Mouse (Mus musculus) embryonic stem cell, embryonic (primary cell): Measurements from ENCODE around the gene Hmces.

ENCODE experiments used
- CTCF ChIA-PET, 4 experiments: fragments of 300-600 bp in 2 of 4; fragments of 350-600 bp in 2 of 4; sonication (Branson Sonifier 250); formaldehyde crosslinking; loops; one replicate each; lab custom pipeline; 2022; ENCODE audit warnings: inconsistent platforms in 2 of 4; lab: Charles Lee
- POLR2A ChIA-PET, 4 experiments: fragments of 300-600 bp in 2 of 4; fragments of 350-600 bp in 2 of 4; sonication (Branson Sonifier 250); formaldehyde crosslinking; loops; one replicate each; lab custom pipeline; 2022; ENCODE audit warnings: antibody characterized with exemption in 4 of 4, inconsistent platforms in 1 of 4; lab: Charles Lee

The Hmces gene

GRCm38 (mm10) chr6:87887594-87888233 lies 26.0 kb upstream of the Hmces start, which contains the start of gene Copg1:
TSS of gene Copg1 (plus strand) at chr6:87887814.
- ChIA-PET POLR2A (interaction anchor here (0.6 to 2.1 kb wide), 38 partner anchors 9 to 197 kb away, joined by 3 to 11 read pairs (median 4); partner anchors contain the start of genes Rab7 (in 3 of the 4), H1fx (in 2 of the 4), Hmces (in 2 of the 4) and Isy1 (in 2 of the 4)), CTCF (interaction anchor here (0.6 to 2.4 kb wide), 17 partner anchors 11 to 236 kb away, joined by 3 to 12 read pairs (median 3); partner anchors contain the start of gene Isy1 (in 1 of the 4))

GRCm38 (mm10) chr6:87893931-87894330 lies 19.8 kb upstream of the Hmces start:
- ChIA-PET POLR2A (interaction anchor here in 3 of 4 experiments (0.6 to 1.4 kb wide), 8 partner anchors 9 to 176 kb away, joined by 3 to 5 read pairs (median 3); partner anchors contain the start of genes H1fx (in 1 of the 3), Hmces (in 1 of the 3), Isy1 (in 1 of the 3) and Rab7 (in 1 of the 3)), CTCF (interaction anchor here in 2 of 4 experiments (0.5 to 1.0 kb wide), 4 partner anchors 12 to 1002 kb away, joined by 3 to 7 read pairs (median 4); no protein-coding TSS in a partner anchor)

DNA sequence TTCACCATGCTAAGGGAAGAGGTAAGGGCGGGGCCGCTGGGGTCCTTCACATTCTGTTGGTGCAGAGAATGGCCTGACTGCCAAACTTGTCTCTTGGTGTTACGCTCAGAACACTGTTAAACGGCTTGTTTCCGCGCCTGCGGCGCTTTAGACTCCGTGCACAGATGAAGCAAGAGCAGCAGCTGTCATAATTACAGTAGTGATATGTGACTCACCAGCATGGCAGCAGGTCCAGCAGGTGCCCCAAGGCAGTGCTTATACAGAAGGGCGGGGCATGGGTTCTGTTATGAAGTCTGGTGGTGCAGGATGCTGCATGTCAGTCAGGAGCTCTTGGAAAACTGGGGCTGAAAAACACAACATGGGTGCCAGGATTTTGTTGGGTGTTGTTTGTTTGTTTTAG lies 15.7 kb upstream of the Hmces start:
- ChIA-PET CTCF (interaction anchor here in 1 of 4 experiments (1.8 kb wide), 1 partner anchor 10 kb away, joined by 5 read pairs; the partner anchor contains the start of gene Copg1), POLR2A (no interaction called here)

- CTCF ChIA-PET = interaction anchor here in 3 of 4 experiments (0.8 to 3.9 kb wide), 12 partner anchors 12 to 199 kb away, joined by 3 to 19 read pairs (median 4); no protein-coding TSS in a partner anchor
- POLR2A ChIA-PET = interaction anchor here in 2 of 4 experiments (0.6 to 2.4 kb wide), 16 partner anchors 9 to 191 kb away, joined by 3 to 9 read pairs (median 4); partner anchors contain the start of gene H1fx (in 1 of the 2)
These were observed 7.1 kb upstream of the Hmces start for GRCm38 (mm10) chr6:87906632-87907031.

- POLR2A ChIA-PET = interaction anchor here in 2 of 4 experiments (1.1 to 2.1 kb wide), 6 partner anchors 10 to 196 kb away, joined by 3 to 5 read pairs (median 4); partner anchors contain the start of gene H1fx (in 1 of the 2)
- CTCF ChIA-PET = interaction anchor here in 3 of 4 experiments (0.6 to 1.4 kb wide), 4 partner anchors 12 to 89 kb away, joined by 3 to 4 read pairs (median 3); no protein-coding TSS in a partner anchor
These were observed 4.6 kb upstream of the Hmces start for GRCm38 (mm10) chr6:87909181-87909580.

DNA sequence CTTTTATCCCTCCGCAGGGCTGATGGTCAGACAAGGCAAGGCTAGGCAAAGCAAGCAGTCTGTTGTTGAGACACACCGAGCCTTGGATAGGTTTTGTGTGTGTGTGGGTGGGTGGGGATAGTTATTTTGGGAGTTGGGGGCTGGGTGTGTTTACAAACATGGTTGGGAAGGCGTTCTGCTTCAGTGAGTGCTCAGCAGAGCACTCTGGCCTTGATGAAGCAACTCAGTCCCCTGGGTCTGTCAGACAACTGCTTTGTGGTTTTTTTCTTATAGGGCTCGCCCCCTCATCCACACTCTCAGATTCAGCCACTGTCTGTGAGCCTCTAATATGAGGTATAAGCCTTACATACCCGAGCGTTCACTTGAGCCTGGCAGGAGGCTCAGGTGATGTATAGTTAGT lies 2.2 kb upstream of the Hmces start:
- POLR2A ChIA-PET = interaction anchor here in 3 of 4 experiments (0.5 to 3.7 kb wide), 7 partner anchors 9 to 447 kb away, joined by 3 to 24 read pairs (median 4); no protein-coding TSS in a partner anchor
- CTCF ChIA-PET = interaction anchor here in 1 of 4 experiments (1.4 kb wide), 1 partner anchor 86 kb away, joined by 3 read pairs; no protein-coding TSS in a partner anchor

DNA sequence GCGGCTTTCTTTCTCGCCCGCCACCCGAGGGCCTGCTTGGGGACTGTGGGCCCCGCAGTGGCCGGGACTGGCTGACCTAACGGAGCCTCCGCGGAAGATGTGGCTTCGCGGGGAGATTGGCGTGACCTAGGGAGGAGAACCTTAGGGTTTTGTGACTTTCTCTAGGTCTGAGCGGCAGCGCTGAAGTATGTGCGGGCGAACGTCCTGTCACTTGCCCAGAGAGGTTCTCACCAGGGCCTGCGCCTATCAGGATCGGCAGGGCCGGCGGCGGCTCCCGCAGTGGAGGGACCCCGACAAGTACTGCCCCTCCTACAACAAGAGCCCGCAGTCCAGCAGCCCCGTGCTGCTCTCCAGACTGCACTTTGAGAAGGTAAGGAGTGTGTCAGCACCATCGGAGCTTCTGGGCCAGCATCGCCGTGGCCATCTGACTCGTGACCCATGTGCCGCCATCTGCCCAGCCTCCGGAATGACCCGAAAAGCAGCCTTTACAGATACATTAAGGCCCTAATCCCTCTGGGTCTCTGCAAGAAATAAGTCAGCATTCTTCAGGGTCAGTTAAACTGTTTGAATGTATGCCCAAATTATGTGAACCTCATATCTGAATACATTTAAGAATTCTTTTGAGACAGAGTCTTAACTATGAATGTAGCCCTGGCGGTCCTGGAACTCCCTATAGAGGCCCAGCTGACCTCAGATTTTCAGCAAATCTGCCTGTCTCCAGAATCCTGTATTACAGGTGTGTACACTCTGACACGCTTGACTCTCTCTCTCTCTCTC lies 779 bp downstream of the Hmces start:
- ChIA-PET CTCF (interaction anchor here in 3 of 4 experiments (0.7 to 2.5 kb wide), 5 partner anchors 66 to 328 kb away, joined by 3 to 9 read pairs (median 5); partner anchors contain the start of gene H1fx (in 1 of the 3)), POLR2A (interaction anchor here in 3 of 4 experiments (0.7 to 3.7 kb wide), 33 partner anchors 9 to 191 kb away, joined by 3 to 24 read pairs (median 5); partner anchors contain the start of genes H1fx (in 2 of the 3), Copg1 (in 1 of the 3), Isy1 (in 1 of the 3) and Rab7 (in 1 of the 3))

DNA sequence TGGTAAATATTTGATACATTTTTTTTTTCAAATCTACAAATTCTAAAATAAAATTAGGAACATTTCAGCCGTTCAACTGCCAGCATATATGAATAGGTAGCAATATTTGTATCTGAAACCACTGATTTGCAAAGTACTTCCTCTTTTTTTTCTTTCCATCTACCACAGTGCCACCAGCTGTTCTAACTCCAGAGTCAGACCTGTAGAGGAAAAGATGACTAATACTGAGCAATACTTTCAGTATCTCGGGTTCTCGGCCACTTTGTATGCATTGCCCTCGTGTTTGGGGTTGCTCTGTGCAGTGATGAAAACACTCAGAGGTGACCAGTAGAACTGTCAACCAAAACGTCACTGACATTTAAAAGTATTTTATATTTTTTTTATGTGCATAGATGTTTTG lies 2.2 kb downstream of the Hmces start:
- CTCF ChIA-PET = no interaction called here
- POLR2A ChIA-PET = interaction anchor here in 2 of 4 experiments (1.1 to 2.0 kb wide), 5 partner anchors 9 to 82 kb away, joined by 3 to 6 read pairs (median 4); no protein-coding TSS in a partner anchor

- POLR2A ChIA-PET = interaction anchor here in 3 of 4 experiments (0.6 to 1.8 kb wide), 11 partner anchors 9 to 163 kb away, joined by 3 to 9 read pairs (median 3); partner anchors contain the start of genes H1fx (in 1 of the 3) and Rpn1 (in 1 of the 3)
- CTCF ChIA-PET = interaction anchor here in 1 of 4 experiments (0.8 kb wide), 1 partner anchor 1326 kb away, joined by 5 read pairs; no protein-coding TSS in a partner anchor
These were observed 7.5 kb downstream of the Hmces start for GRCm38 (mm10) chr6:87921201-87921600.

GRCm38 (mm10) chr6:87923624-87924023 lies 9.9 kb downstream of the Hmces start:
- ChIA-PET CTCF (interaction anchor here in 2 of 4 experiments (0.7 to 1.8 kb wide), 2 partner anchors 49 to 74 kb away, joined by 3 to 5 read pairs; no protein-coding TSS in a partner anchor), POLR2A (interaction anchor here in 3 of 4 experiments (0.6 to 3.1 kb wide), 11 partner anchors 10 to 1588 kb away, joined by 3 to 23 read pairs (median 5); partner anchors contain the start of genes Hmces (in 3 of the 3) and Rab7 (in 1 of the 3))

DNA sequence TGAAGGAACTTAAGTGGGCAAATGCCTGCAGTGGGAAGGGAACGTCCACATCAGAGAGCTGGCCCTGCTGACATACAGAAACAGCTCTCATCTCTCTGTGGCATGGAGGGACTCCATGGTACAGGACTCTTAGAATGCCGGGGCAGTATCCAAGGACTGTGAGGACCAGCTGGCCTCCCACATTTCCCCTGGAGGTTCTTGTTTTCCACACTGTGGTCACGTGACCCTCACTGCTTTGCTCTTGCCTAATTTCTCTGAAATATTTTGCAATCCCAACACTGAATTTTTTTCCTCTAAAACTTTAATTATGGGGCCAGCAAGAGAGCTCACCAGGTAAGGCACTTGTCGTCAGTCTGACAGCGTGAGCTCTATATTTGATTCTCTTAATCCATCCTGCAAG lies 21.3 kb downstream of the Hmces start:
- ChIA-PET POLR2A (interaction anchor here in 2 of 4 experiments (0.9 to 3.4 kb wide), 7 partner anchors 12 to 94 kb away, joined by 3 to 15 read pairs (median 3); partner anchors contain the start of genes Copg1 (in 1 of the 2) and H1fx (in 1 of the 2)), CTCF (no interaction called here)

DNA sequence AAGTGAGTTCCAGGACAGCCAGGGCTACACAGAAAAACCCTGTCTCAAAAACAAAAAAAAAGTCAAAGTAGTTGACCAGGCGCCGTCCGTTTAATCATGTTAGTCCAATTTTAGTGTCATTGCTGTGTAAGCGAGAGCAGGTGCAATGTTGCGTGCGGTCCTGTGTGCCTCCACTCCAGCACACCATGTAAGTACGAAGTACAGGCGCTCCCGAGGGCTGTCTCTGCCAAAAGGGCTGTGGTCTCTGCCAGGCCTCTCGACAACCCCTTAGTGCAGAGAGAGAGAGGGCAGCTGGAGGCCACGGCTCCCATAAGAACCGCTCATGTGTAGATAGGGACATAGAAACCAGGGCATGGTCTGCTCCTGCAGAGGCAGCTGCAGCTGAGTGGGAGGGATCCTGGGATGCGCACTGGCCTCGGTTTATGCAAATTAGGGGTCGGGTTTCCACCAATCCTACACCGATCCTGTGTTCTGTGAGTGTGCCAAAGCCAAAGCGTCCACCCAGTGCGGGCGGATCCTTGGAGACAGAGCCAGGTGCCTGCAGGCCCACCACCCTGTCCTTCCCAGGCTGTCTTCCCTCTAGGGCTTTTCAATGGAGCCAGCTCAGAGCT lies 23.5 kb downstream of the Hmces start:
- CTCF ChIA-PET = interaction anchor here in 3 of 4 experiments (0.5 to 1.2 kb wide), 3 partner anchors 10 to 1130 kb away, joined by 3 to 6 read pairs (median 3); no protein-coding TSS in a partner anchor
- POLR2A ChIA-PET = interaction anchor here (0.5 to 3.4 kb wide), 21 partner anchors 10 to 108 kb away, joined by 3 to 22 read pairs (median 4); partner anchors contain the start of genes H1fx (in 2 of the 4), Hmces (in 2 of the 4) and Rab7 (in 2 of the 4)

DNA sequence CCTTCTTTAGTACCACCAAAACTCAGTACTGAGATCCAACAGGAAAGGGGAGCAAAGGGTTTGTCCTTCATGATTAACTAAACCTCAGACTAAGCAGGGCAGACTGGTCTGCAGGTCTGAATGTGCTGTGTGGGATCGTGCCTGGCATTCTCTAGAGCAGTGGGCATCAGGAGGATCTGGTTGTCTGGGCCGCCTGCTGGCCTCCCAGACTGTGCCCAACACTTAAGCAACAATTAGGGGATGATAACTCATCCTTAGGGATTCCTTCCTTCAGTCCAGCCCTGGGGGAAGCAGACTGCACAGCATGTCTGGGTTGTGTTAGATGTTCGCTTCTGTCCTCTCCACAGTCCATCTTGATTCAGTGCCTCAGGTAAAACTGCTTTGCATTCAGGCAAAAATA lies 25.2 kb downstream of the Hmces start:
- POLR2A ChIA-PET = interaction anchor here in 1 of 4 experiments (1.3 kb wide), 1 partner anchor 122 kb away, joined by 3 read pairs; no protein-coding TSS in a partner anchor
- CTCF ChIA-PET = no interaction called here

DNA sequence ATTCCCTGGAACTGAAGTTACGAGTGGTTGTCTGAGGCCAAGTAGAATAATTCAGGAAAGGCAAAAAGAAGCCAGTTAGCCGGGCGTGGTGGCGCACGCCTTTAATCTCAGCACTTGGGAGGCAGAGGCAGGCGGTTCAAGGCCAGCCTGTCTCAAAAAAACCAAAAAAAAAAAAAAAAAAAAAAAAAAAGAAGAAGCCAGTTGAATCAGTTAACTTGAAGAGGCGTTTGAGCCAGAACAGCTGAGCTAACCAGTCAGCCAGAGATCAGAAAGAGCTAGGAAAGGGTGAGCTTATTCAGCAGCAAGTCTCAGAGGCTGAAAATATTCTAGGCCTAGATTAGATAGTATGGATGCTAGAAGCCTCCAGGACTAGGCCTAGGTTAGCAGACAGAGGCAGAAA lies 28.4 kb downstream of the Hmces start:
- POLR2A ChIA-PET = interaction anchor here in 2 of 4 experiments (0.6 to 1.3 kb wide), 3 partner anchors 12 to 56 kb away, joined by 3 to 5 read pairs (median 4); no protein-coding TSS in a partner anchor

GRCm38 (mm10) chr6:87962457-87962856 lies 48.7 kb downstream of the Hmces start:
- ChIA-PET POLR2A (interaction anchor here in 3 of 4 experiments (0.6 to 1.7 kb wide), 11 partner anchors 10 to 1415 kb away, joined by 3 to 10 read pairs (median 3); partner anchors contain the start of gene H1fx (in 1 of the 3)), CTCF (interaction anchor here in 2 of 4 experiments (0.6 kb wide), 2 partner anchors 798 to 893 kb away, joined by 3 read pairs; no protein-coding TSS in a partner anchor)

More for the DNA sequence above, 28.4 kb downstream of the Hmces start:
- CTCF ChIA-PET = interaction anchor here in 2 of 4 experiments (0.6 to 0.7 kb wide), 3 partner anchors 36 to 545 kb away, joined by 3 read pairs; no protein-coding TSS in a partner anchor

DNA sequence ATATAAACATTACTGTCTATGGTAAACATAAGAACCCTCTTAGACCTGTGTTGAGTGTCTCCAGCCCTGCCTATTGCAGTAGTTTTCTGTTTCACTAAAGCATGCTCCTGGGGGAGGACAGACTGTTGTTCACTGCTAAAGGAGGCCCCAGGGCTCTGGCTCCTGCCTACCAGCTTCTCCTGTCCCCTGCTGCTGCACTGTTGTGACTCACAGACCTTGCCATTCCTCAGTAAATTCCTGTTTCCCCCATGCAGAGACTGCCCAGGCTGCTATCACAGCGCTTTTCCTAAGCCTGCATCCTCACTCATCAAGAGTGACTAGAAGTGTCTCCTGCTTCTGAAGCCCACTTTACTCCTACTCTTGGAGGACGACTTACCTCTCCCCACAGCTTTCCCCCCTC lies 56.3 kb downstream of the Hmces start:
- POLR2A ChIA-PET = interaction anchor here in 2 of 4 experiments (1.0 to 1.9 kb wide), 5 partner anchors 9 to 24 kb away, joined by 4 to 9 read pairs (median 4); partner anchors contain the start of gene H1fx (in 1 of the 2)

More for the DNA sequence above, 56.3 kb downstream of the Hmces start:
- CTCF ChIA-PET = interaction anchor here in 1 of 4 experiments (1.2 to 2.5 kb wide), 2 partner anchors 9 to 11 kb away, joined by 3 to 7 read pairs; partner anchors contain the start of gene H1fx
